Mouse (Mus musculus) gastrocnemius, adult 18-20 months (tissue): ENCODE results near the gene Cc2d2a. TPM values are rescaled to one million over a fixed set of nuclear protein-coding genes. Genes with fewer than 3 reads are reported as not detected.

ENCODE experiments used
- DNase-seq: peaks from one replicate; pipeline ENCODE4 v3.0.0; 2021; ENCODE audit warnings: low spot score
- total RNA-seq, 2 experiments: library from RNA; stranded (reverse); gene quantifications; 2 replicates each; pipeline ENCODE4 v1.2.3; 2021

The Cc2d2a gene
- total RNA-seq, 2 experiments from 2014 or later = 4.0 to 5.7 TPM

GRCm38 (mm10) chr5:43723830-43724229 is 61.7 kb downstream of the Cc2d2a start:
- no peak for DNase-seq

GRCm38 (mm10) chr5:43728375-43729165 is 66.4 kb downstream of the Cc2d2a start:
- no peak for DNase-seq

- DNase-seq = no peak
Measured at GRCm38 (mm10) chr5:43732381-43732780, 70.2 kb downstream of the Cc2d2a start.

- DNase-seq = no peak
Measured at GRCm38 (mm10) chr5:43744187-43744586, 82.0 kb downstream of the Cc2d2a start.

- DNase-seq = no peak
Measured at GRCm38 (mm10) chr5:43745156-43745555, 83.0 kb downstream of the Cc2d2a start.

- DNase-seq = peak; percentile 7
Measured at GRCm38 (mm10) chr5:43748039-43748438, 85.9 kb downstream of the Cc2d2a start.

- DNase-seq = no peak
Measured at GRCm38 (mm10) chr5:43749092-43749491, 86.9 kb downstream of the Cc2d2a start.

- DNase-seq = no peak
Measured at GRCm38 (mm10) chr5:43770618-43771354, 108.6 kb downstream of the Cc2d2a start.

- DNase-seq = no peak
Measured at GRCm38 (mm10) chr5:43771555-43771954, 109.4 kb downstream of the Cc2d2a start.

- DNase-seq = no peak
Measured at GRCm38 (mm10) chr5:43776407-43776806, 114.3 kb downstream of the Cc2d2a start.

GRCm38 (mm10) chr5:43776993-43777392 is 114.8 kb downstream of the Cc2d2a start:
- no peak for DNase-seq

GRCm38 (mm10) chr5:43778583-43778982 is 116.4 kb downstream of the Cc2d2a start:
- no peak for DNase-seq

GRCm38 (mm10) chr5:43781423-43781976 is 119.4 kb downstream of the Cc2d2a start:
- peak; percentile 5 for DNase-seq

GRCm38 (mm10) chr5:43781977-43782930 is 120.1 kb downstream of the Cc2d2a start:
- peak; percentile 67 for DNase-seq

GRCm38 (mm10) chr5:43783996-43784395 is 121.8 kb downstream of the Cc2d2a start:
- DNase-seq = no peak

GRCm38 (mm10) chr5:43786607-43787006 is 124.5 kb downstream of the Cc2d2a start:
- no peak for DNase-seq

GRCm38 (mm10) chr5:43787976-43788752 is 126.0 kb downstream of the Cc2d2a start:
- no peak for DNase-seq
